Mouse (Mus musculus) limb, embryonic 13.5 days (tissue): ENCODE measurements around the gene Cdkl3. TPM values are rescaled to one million over a fixed set of nuclear protein-coding genes. Genes with fewer than 3 reads are reported as not detected.

Source experiments
- ATAC-seq: fragments of 200-750 bp; cut with Nextera tagmentation; 2 replicates; pipeline ENCODE4 v1.8.0; 2017; ENCODE audit warnings: low read depth, moderate number of reproducible peaks, moderate TSS enrichment; ENCODE audit not compliant: low FRiP score
- H3K27ac ChIP-seq: fragments of 300-500 bp; sonication (generic); 2 replicates; pipeline ENCODE4 v1.5.1; 2015; ENCODE audit warnings: inconsistent platforms, mild to moderate bottlenecking, moderate library complexity
- H3K27me3 ChIP-seq: fragments of 300-500 bp; sonication (generic); 2 replicates; pipeline ENCODE4 v1.6.1; 2015; ENCODE audit warnings: mild to moderate bottlenecking, inconsistent platforms
- H3K36me3 ChIP-seq: fragments of 300-500 bp; sonication (generic); 2 replicates; pipeline ENCODE4 v1.6.1; 2015; ENCODE audit warnings: inconsistent platforms, mild to moderate bottlenecking, moderate library complexity
- H3K4me1 ChIP-seq: fragments of 300-500 bp; sonication (generic); 2 replicates; pipeline ENCODE4 v1.6.1; 2015; ENCODE audit warnings: inconsistent platforms
- H3K4me2 ChIP-seq: fragments of 300-500 bp; sonication (generic); replicated peaks from 2 replicates; pipeline ENCODE4 v1.6.1; 2015; ENCODE audit warnings: inconsistent platforms, mild to moderate bottlenecking, moderate library complexity
- H3K4me3 ChIP-seq: fragments of 300-500 bp; sonication (generic); 2 replicates; pipeline ENCODE4 v1.5.1; 2015; ENCODE audit warnings: moderate library complexity, mild to moderate bottlenecking, inconsistent platforms
- H3K9ac ChIP-seq: fragments of 300-500 bp; sonication (generic); 2 replicates; pipeline ENCODE4 v1.6.1; 2015; ENCODE audit warnings: mild to moderate bottlenecking, inconsistent platforms
- H3K9me3 ChIP-seq: fragments of 300-500 bp; sonication (generic); 2 replicates; pipeline ENCODE4 v1.6.1; 2016; ENCODE audit warnings: inconsistent platforms
- WGBS: fragments of 180-500 bp; shearing (Covaris S2); methylation state at CpG from one replicate; pipeline ENCODE4 v1.1.7; 2015; 5-methylcytosine and 5-hydroxymethylcytosine counted together
- microRNA-seq: library from miRNA; unstranded; fragments of <30 nt; microRNA quantifications from one replicate; pipeline ENCODE4, GENCODE M21; 2016
- polyA plus RNA-seq: library from polyadenylated mRNA; unstranded; fragments of >200 nt; fragmentation: Nextera tagmentation; extraction: Ambion mirVana; gene quantifications from 2 replicates; pipeline ENCODE4 v1.2.1, GENCODE M21; 2015

Cdkl3 gene
- polyA plus RNA-seq, 1 experiment from 2014 or later = 13.4 TPM

- H3K27ac ChIP-seq = peak overlapping the region; percentile 28; the same call in 1 of the 2 replicates
- WGBS = 75% methylated on average over 10 of the region's 10 CpGs
- no peak for ATAC-seq
These were observed 125.8 kb downstream of the Cdkl3 start for GRCm38 (mm10) chr11:52129621-52130450.

GRCm38 (mm10) chr11:52130451-52131068 lies 126.5 kb downstream of the Cdkl3 start:
- H3K4me1 ChIP-seq = no peaks in the 10 kb centered on the region

More at GRCm38 (mm10) chr11:52129621-52130450, 125.8 kb downstream of the Cdkl3 start:
- no peak overlapping the region for H3K4me2 ChIP-seq
- peaks cover 3% of the 10 kb centered on the region; the same call in 1 of the 2 replicates for H3K9me3 ChIP-seq
- no peak overlapping the region for H3K4me3 ChIP-seq
- no peak overlapping the region for H3K9ac ChIP-seq
- no peaks in the 10 kb centered on the region for H3K4me1 ChIP-seq
- H3K27me3 ChIP-seq = no peaks in the 10 kb centered on the region
- H3K36me3 ChIP-seq = peaks cover 17% of the 10 kb centered on the region

More at GRCm38 (mm10) chr11:52130451-52131068, 126.5 kb downstream of the Cdkl3 start:
- no peak for ATAC-seq
- WGBS = 85% methylated on average over 7 of the region's 7 CpGs
- Histone ChIP-seq H3K27me3 (no peaks in the 10 kb centered on the region), H3K4me3 (no peak overlapping the region), H3K36me3 (peaks cover 10% of the 10 kb centered on the region), H3K9ac (no peak overlapping the region), H3K9me3 (peaks cover 10% of the 10 kb centered on the region), H3K27ac (no peak overlapping the region), H3K4me2 (no peak overlapping the region)

Small RNA genes lying within 50 kb of the gene (microRNA-seq; reads per million reads assigned to microRNA genes)
- gene Gm24157 (not detected), gene Mir3061 (8.5 reads per million, percentile 25 among the genes with 10 or more reads in this experiment)

Other genes starting within 250 kb of the Cdkl3 start
- 16.6 and 18.1 TPM in 2 replicates for gene Sec24a, start 240.6 kb upstream of the Cdkl3 start, polyA plus RNA-seq
- gene Sar1b, start 240.5 kb upstream of the Cdkl3 start, polyA plus RNA-seq = 90.5 and 96.8 TPM in 2 replicates
- gene Jade2, start 146.6 kb upstream of the Cdkl3 start, polyA plus RNA-seq = 1.7 and 2.2 TPM in 2 replicates
- 101 and 109 TPM in 2 replicates for gene Cdkn2aipnl, start 36.6 kb upstream of the Cdkl3 start, polyA plus RNA-seq
- gene Ube2b, start 3.5 kb upstream of the Cdkl3 start, polyA plus RNA-seq = 252 and 263 TPM in 2 replicates
- 78.4 and 81.1 TPM in 2 replicates for gene Ppp2ca, start 94.5 kb downstream of the Cdkl3 start, polyA plus RNA-seq
- gene Olfr1373, start 141.3 kb downstream of the Cdkl3 start, polyA plus RNA-seq = not detected in 2 replicates
- not detected in 2 replicates for gene Olfr1371, start 209.8 kb downstream of the Cdkl3 start, polyA plus RNA-seq
- 926 and 931 TPM in 2 replicates for gene Skp1a, start 227.8 kb downstream of the Cdkl3 start, polyA plus RNA-seq